Mouse (Mus musculus) ES-Bruce4 (cell line): ENCODE measurements around the gene Amot. TPM values are rescaled to one million over a fixed set of nuclear protein-coding genes. Genes with fewer than 3 reads are reported as not detected.

Source experiments
- H3K27ac ChIP-seq: 2 replicates; pipeline ENCODE4 v1.5.1; 2012; ENCODE audit warnings: low read length, inconsistent platforms; ENCODE audit not compliant: insufficient read depth
- H3K27me3 ChIP-seq: 2 replicates; pipeline ENCODE4 v1.6.1; 2012; ENCODE audit warnings: mild to moderate bottlenecking, low read length, inconsistent platforms; ENCODE audit not compliant: control insufficient read depth, poor library complexity, insufficient read depth, severe bottlenecking
- H3K36me3 ChIP-seq: 2 replicates; pipeline ENCODE4 v1.6.1; 2012; ENCODE audit warnings: inconsistent platforms, mild to moderate bottlenecking, low read length, moderate library complexity; ENCODE audit not compliant: control insufficient read depth, poor library complexity, insufficient read depth, severe bottlenecking
- H3K4me1 ChIP-seq: one replicate; pipeline ENCODE4 v1.8.1; 2011; ENCODE audit warnings: low read length; ENCODE audit not compliant: control insufficient read depth, insufficient read depth
- H3K4me3 ChIP-seq: 2 replicates; pipeline ENCODE4 v1.5.1; 2011; ENCODE audit warnings: low read depth, mild to moderate bottlenecking, low read length
- H3K9ac ChIP-seq: 2 replicates; pipeline ENCODE4 v1.6.1; 2012; ENCODE audit warnings: low read depth, mild to moderate bottlenecking, inconsistent platforms; ENCODE audit not compliant: poor library complexity, severe bottlenecking
- H3K9me3 ChIP-seq: replicated peaks from 2 replicates; pipeline ENCODE4 v1.6.1; 2012; ENCODE audit warnings: mild to moderate bottlenecking, low read length, inconsistent platforms; ENCODE audit not compliant: control insufficient read depth, poor library complexity, insufficient read depth, severe bottlenecking
- CTCF ChIP-seq: IDR thresholded peaks from one replicate; pipeline ENCODE4 v1.8.1; 2011; ENCODE audit warnings: low read depth, low read length
- EP300 ChIP-seq: IDR thresholded peaks from 2 replicates; pipeline ENCODE4 v1.6.1; 2011; ENCODE audit warnings: low read depth, low read length; ENCODE audit not compliant: insufficient read depth
- POLR2A ChIP-seq: IDR thresholded peaks from one replicate; pipeline ENCODE4 v1.8.1; 2011; ENCODE audit warnings: low read length; ENCODE audit not compliant: insufficient read depth
- polyA plus RNA-seq: library from polyadenylated mRNA; stranded (reverse); fragments of >200 nt; gene quantifications from 2 replicates; pipeline ENCODE4 v1.2.4, GENCODE M21; 2011; ENCODE audit warnings: low read depth; ENCODE audit not compliant: missing spikeins, insufficient read depth, insufficient read length

Gene Amot
- polyA plus RNA-seq, 1 experiment, result 53.4 TPM

DNA sequence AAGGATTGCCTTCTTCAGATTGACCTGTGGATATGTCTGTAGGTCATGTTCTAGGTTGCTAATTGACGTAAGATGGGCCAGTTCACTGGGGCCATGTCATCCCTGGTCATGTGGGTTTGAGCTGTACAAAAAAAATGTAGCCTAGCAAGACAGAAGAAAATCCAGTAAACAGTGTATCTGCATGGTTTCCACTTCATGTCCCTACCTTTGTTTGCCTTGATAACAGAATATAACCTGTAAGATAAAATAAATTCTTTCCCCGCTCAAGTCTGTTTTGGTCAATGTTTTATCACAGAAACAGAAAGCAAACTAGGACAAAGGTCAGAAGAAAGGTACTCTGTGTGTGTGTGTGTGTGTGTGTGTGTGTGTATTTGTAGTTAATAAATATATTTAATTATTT is 63.5 kb downstream of the Amot start:
- Histone ChIP-seq H3K27ac (no peak overlapping the region), H3K27me3 (no peaks in the 10 kb centered on the region), H3K4me1 (no peaks in the 10 kb centered on the region), H3K4me3 (no peak overlapping the region), H3K36me3 (no peaks in the 10 kb centered on the region), H3K9me3 (no peaks in the 10 kb centered on the region), H3K9ac (no peak overlapping the region)
- TF ChIP-seq CTCF (no peak), POLR2A (no peak), EP300 (no peak)

DNA sequence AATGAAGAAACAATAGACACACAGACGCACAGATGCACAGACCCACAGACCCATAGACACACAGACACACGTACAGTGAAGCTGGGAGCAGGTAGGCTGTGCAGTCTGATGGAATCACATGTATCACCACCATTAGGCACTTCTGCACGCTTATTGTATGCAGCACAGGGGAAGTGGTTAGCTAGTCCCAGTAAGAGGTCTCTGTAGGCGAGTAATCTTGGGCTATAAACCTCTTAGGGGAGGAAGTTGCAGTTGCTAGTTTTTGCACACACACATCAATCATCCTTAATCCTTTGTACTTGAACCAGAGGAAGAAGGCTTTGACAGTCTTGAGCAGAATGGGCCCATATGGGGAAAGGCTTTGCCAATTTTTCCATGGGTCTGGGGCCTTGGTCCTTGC is 71.3 kb downstream of the Amot start:
- H3K4me3 ChIP-seq, result no peak overlapping the region
- H3K27me3 ChIP-seq, result no peaks in the 10 kb centered on the region
- TF ChIP-seq POLR2A (no peak), CTCF (no peak), EP300 (no peak)
- H3K4me1 ChIP-seq, result no peaks in the 10 kb centered on the region
- H3K36me3 ChIP-seq, result no peaks in the 10 kb centered on the region
- no peak overlapping the region for H3K27ac ChIP-seq
- H3K9me3 ChIP-seq, result no peaks in the 10 kb centered on the region
- H3K9ac ChIP-seq, result no peak overlapping the region

DNA sequence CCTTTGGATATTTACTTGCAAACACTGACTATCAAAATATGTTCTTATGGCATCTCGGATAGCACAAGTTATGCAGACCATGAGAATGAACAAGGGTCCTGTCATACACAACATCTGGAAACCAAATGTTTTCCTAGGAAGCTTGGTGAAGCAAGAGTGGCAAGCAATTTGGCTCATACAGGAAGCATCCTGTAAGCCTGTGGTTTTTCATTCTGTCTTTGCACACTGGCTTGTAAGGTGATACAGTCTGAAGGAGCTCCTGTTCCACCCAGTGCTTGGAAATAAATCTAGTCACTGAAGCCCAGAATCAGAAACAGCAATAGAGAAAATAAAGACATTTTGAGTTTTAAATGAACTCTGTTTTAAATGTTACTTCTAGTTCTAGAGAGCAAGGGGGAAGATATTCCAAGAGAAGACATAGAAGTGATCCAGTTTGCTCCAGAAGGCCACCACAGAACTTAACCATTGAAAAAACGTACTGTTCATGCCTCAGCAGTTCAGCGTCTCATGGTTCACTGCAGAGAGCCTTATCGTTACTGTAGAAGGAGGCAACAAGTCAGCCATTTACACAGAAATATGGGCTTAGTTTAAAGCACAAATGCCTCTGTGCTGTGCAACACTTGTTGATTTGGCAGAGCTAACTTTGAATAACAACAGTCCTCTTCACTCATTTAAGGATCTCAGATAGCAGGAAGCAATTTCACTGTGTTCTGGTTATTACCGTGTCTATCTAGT is 74.0 kb downstream of the Amot start:
- H3K9me3 ChIP-seq, result no peaks in the 10 kb centered on the region
- no peak overlapping the region for H3K4me3 ChIP-seq
- no peak overlapping the region for H3K9ac ChIP-seq
- TF ChIP-seq POLR2A (no peak), EP300 (no peak), CTCF (no peak)
- H3K36me3 ChIP-seq, result no peaks in the 10 kb centered on the region
- no peaks in the 10 kb centered on the region for H3K4me1 ChIP-seq
- no peak overlapping the region for H3K27ac ChIP-seq
- no peaks in the 10 kb centered on the region for H3K27me3 ChIP-seq

DNA sequence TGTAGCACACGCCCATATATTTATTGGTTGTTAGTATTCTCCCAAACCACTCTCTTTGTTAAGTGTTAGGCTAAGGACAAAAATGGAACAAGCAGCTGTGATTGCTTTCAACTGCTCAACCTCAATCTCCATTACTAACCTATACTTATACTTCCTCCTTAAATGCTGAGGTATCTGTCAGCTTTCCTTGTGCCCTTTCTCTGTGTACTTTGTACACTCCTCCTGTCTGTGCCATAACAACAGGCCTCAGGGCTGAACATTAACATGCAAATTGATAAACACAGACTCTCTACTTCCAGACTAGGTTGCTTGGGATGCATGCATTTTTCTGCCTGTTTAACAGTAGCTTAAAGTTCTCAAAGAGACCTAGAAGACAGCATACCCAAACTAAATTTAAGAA is 76.2 kb downstream of the Amot start:
- TF ChIP-seq EP300 (no peak), POLR2A (no peak), CTCF (no peak)
- Histone ChIP-seq H3K4me1 (no peaks in the 10 kb centered on the region), H3K27ac (no peak overlapping the region), H3K36me3 (no peaks in the 10 kb centered on the region), H3K4me3 (no peak overlapping the region), H3K9me3 (no peaks in the 10 kb centered on the region), H3K9ac (no peak overlapping the region), H3K27me3 (no peaks in the 10 kb centered on the region)

DNA sequence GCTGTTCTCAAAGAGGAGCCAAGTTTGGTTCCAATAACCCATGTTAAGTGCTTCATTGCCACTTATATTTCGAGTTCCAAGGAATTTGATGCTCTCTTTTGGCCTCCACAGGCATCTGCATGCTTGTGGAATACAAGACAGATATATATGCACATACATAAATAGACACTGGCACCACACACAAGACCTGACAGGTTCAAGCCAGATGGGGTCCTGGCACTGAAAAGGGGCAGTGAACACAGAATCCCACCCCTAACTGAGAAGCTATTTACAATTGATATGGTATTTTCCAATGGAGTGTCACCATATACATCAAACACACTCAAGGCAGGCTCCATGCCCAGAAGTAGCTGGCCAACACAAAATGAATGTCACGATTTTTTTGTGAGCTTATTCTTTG is 81.0 kb downstream of the Amot start:
- Histone ChIP-seq H3K4me1 (no peaks in the 10 kb centered on the region), H3K9me3 (no peaks in the 10 kb centered on the region), H3K4me3 (no peak overlapping the region), H3K9ac (no peak overlapping the region), H3K27me3 (no peaks in the 10 kb centered on the region), H3K27ac (no peak overlapping the region), H3K36me3 (no peaks in the 10 kb centered on the region)
- no peak for TF ChIP-seq CTCF
- no peak for TF ChIP-seq POLR2A
- no peak for TF ChIP-seq EP300

DNA sequence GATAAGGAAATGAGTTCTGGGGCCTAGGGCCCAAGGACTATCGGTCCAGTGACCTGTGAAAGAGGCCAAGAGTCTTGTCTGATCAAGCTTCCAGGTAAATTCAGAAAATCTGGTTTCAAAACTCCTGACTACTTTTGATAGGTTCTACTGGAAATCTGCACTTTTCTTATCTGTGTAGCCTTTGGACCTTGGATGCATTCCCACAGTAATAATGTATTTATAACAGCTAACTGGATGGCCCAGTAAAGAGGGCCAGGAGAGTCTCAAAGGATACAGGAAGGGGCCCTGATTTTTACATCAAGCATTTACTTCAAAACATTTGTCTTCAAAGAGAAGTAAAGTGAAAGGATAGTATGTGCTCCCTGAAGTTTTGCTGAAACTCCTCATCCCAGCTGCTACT is 90.7 kb downstream of the Amot start:
- H3K36me3 ChIP-seq, result no peaks in the 10 kb centered on the region
- H3K27me3 ChIP-seq, result no peaks in the 10 kb centered on the region
- no peaks in the 10 kb centered on the region for H3K9me3 ChIP-seq
- H3K27ac ChIP-seq, result no peak overlapping the region
- H3K4me3 ChIP-seq, result no peak overlapping the region
- TF ChIP-seq CTCF (no peak), EP300 (no peak), POLR2A (no peak)
- no peak overlapping the region for H3K9ac ChIP-seq
- no peaks in the 10 kb centered on the region for H3K4me1 ChIP-seq
